Mouse (Mus musculus) hindbrain, postnatal 0 days (tissue): ENCODE data around the gene Abhd18. TPM values are rescaled to one million over a fixed set of nuclear protein-coding genes. Genes with fewer than 3 reads are reported as not detected.
"Not testable (repeated sequence)": the region's sequence is repeated elsewhere in the genome, so short reads cannot be mapped to it uniquely, and the experiment has no call there.

ENCODE experiments used
- ATAC-seq: fragments of 200-750 bp; cut with Nextera tagmentation; 2 replicates; pipeline ENCODE4 v1.8.0; 2017; ENCODE audit warnings: mild to moderate bottlenecking, moderate TSS enrichment, moderate library complexity
- DNase-seq: peaks from one replicate; pipeline ENCODE4 v3.0.0-alpha.2; 2015; ENCODE audit warnings: low spot score
- H3K27ac ChIP-seq: fragments of 300-500 bp; sonication (generic); 2 replicates; pipeline ENCODE4 v1.5.1; 2014; ENCODE audit warnings: mild to moderate bottlenecking
- H3K27me3 ChIP-seq: fragments of 300-500 bp; sonication (generic); 2 replicates; pipeline ENCODE4 v1.6.1; 2014; ENCODE audit warnings: low read length, mixed read lengths; ENCODE audit not compliant: insufficient read depth
- H3K36me3 ChIP-seq: fragments of 300-500 bp; sonication (generic); 2 replicates; pipeline ENCODE4 v1.6.1; 2014; ENCODE audit warnings: low read length, mixed read lengths; ENCODE audit not compliant: insufficient read depth
- H3K4me1 ChIP-seq: fragments of 300-500 bp; sonication (generic); 2 replicates; pipeline ENCODE4 v1.6.1; 2014; ENCODE audit warnings: antibody characterized with exemption, low read length, mixed read lengths; ENCODE audit not compliant: insufficient read depth
- H3K4me2 ChIP-seq: fragments of 300-500 bp; sonication (generic); 2 replicates; pipeline ENCODE4 v1.6.1; 2014; ENCODE audit warnings: low read depth, mild to moderate bottlenecking, low read length, moderate library complexity, mixed read lengths
- H3K4me3 ChIP-seq: fragments of 300-500 bp; sonication (generic); 2 replicates; pipeline ENCODE4 v1.5.1; 2014; ENCODE audit warnings: low read length
- H3K9ac ChIP-seq: fragments of 300-500 bp; sonication (generic); replicated peaks from 2 replicates; pipeline ENCODE4 v1.6.1; 2014; ENCODE audit warnings: mild to moderate bottlenecking, low read length, moderate library complexity, mixed read lengths
- H3K9me3 ChIP-seq: fragments of 300-500 bp; sonication (generic); 2 replicates; pipeline ENCODE4 v1.6.1; 2016; ENCODE audit warnings: low read length, mixed read lengths
- CTCF ChIP-seq: IDR thresholded peaks from 2 replicates; pipeline ENCODE4 v1.5.1; 2016; ENCODE audit warnings: antibody characterized with exemption, control low read depth, low read depth
- WGBS: fragments of 180-500 bp; shearing (Covaris S2); extraction: QIAGEN DNeasy Blood & Tissue Kit; methylation state at CpG from one replicate; pipeline ENCODE4 v1.1.7; 2014; 5-methylcytosine and 5-hydroxymethylcytosine counted together
- polyA plus RNA-seq: library from polyadenylated mRNA; unstranded; fragments of >200 nt; fragmentation: Nextera tagmentation; extraction: Ambion mirVana; gene quantifications from 2 replicates; pipeline ENCODE4 v1.2.1, GENCODE M21; 2015
- total RNA-seq: library from RNA; depleted of rRNA; stranded (reverse); fragments of >200 nt; gene quantifications from 2 replicates; pipeline ENCODE4 v1.2.3, GENCODE M21; 2014

The Abhd18 gene
- total and polyA plus RNA-seq, 2 experiments from 2014 or later = 7.2 to 8.6 TPM

GRCm38 (mm10) chr3:40809894-40810293, 36.9 kb upstream of the Abhd18 start:
- no peak overlapping the region for H3K4me2 ChIP-seq
- no peak overlapping the region for H3K9ac ChIP-seq
- H3K36me3 ChIP-seq = peaks cover 30% of the 10 kb centered on the region; the same call in 1 of the 2 replicates
- no peak overlapping the region for H3K4me3 ChIP-seq
- no peaks in the 10 kb centered on the region for H3K27me3 ChIP-seq
- H3K4me1 ChIP-seq = no peaks in the 10 kb centered on the region
- no peak for ATAC-seq
- DNase-seq = no peak
- H3K9me3 ChIP-seq = no peaks in the 10 kb centered on the region
- WGBS = 50% methylated on average over 2 of the region's 2 CpGs
- no peak overlapping the region for H3K27ac ChIP-seq
- no peak for TF ChIP-seq CTCF

- peaks cover 26% of the 10 kb centered on the region for H3K36me3 ChIP-seq
- 97% methylated on average over 2 of the region's 2 CpGs for WGBS
- no peak for DNase-seq
- no peaks in the 10 kb centered on the region for H3K9me3 ChIP-seq
- H3K27ac ChIP-seq = no peak overlapping the region
- H3K4me2 ChIP-seq = no peak overlapping the region
- no peaks in the 10 kb centered on the region for H3K27me3 ChIP-seq
- no peaks in the 10 kb centered on the region for H3K4me1 ChIP-seq
- no peak overlapping the region for H3K9ac ChIP-seq
- ATAC-seq = no peak
- no peak for TF ChIP-seq CTCF
- no peak overlapping the region for H3K4me3 ChIP-seq
Observed at GRCm38 (mm10) chr3:40813275-40813674, 33.5 kb upstream of the Abhd18 start.

- WGBS = 64% methylated on average over 5 of the region's 6 CpGs
- not testable (repeated sequence) for H3K9ac ChIP-seq, H3K9me3 ChIP-seq, H3K4me1 ChIP-seq, ATAC-seq, H3K36me3 ChIP-seq, DNase-seq, H3K27me3 ChIP-seq
- Histone ChIP-seq H3K4me2 (peak overlapping the region; percentile 58), H3K4me3 (peak overlapping the region; percentile 51), H3K27ac (peak overlapping the region; percentile 82; the same call in 1 of the 2 replicates)
Observed at GRCm38 (mm10) chr3:40845521-40845920, 1.2 kb upstream of the Abhd18 start.

- H3K9me3 ChIP-seq = not testable (repeated sequence)
- WGBS = under 1% methylated on average over 38 of the region's 39 CpGs
- peak; percentile 79 for TF ChIP-seq CTCF
Observed at GRCm38 (mm10) chr3:40846473-40846956, 255 bp upstream of the Abhd18 start, which contains the start of gene Mfsd8. TSS of gene Mfsd8 (minus strand) at chr3:40846886.

GRCm38 (mm10) chr3:40847018-40847417, 248 bp downstream of the Abhd18 start:
- not testable (repeated sequence) for H3K27me3 ChIP-seq, H3K4me1 ChIP-seq, H3K9me3 ChIP-seq, H3K36me3 ChIP-seq
- ATAC-seq (peak; percentile 79), DNase-seq (peak; percentile 60)
- peak; percentile 44 for TF ChIP-seq CTCF
- under 1% methylated on average over 15 of the region's 21 CpGs for WGBS
- H3K27ac ChIP-seq = peak overlapping the region; percentile 82
- peak overlapping the region; percentile 51 for H3K9ac ChIP-seq
- peak overlapping the region; percentile 51 for H3K4me3 ChIP-seq
- H3K4me2 ChIP-seq = peak overlapping the region; percentile 53

More at GRCm38 (mm10) chr3:40846473-40846956, 255 bp upstream of the Abhd18 start, which contains the start of gene Mfsd8:
- Histone ChIP-seq H3K9ac (peak within 1 kb of the TSS; percentile 52), H3K4me3 (peak within 1 kb of the TSS; percentile 51), H3K4me2 (peak within 1 kb of the TSS; percentile 58), H3K27ac (peak within 1 kb of the TSS; percentile 82)
- peak; percentile 99 for ATAC-seq
- not testable (repeated sequence) for H3K27me3 ChIP-seq, H3K36me3 ChIP-seq, H3K4me1 ChIP-seq
- DNase-seq = peak; percentile 98

GRCm38 (mm10) chr3:40847936-40848335, 1.2 kb downstream of the Abhd18 start:
- not testable (repeated sequence) for H3K9ac ChIP-seq, H3K4me1 ChIP-seq, H3K9me3 ChIP-seq, DNase-seq, H3K27me3 ChIP-seq, H3K27ac ChIP-seq, H3K36me3 ChIP-seq, ATAC-seq, H3K4me3 ChIP-seq
- H3K4me2 ChIP-seq = peak overlapping the region; percentile 53; the same call in 1 of the 2 replicates
- 95% methylated on average over 2 of the region's 2 CpGs for WGBS

- not testable (repeated sequence) for H3K9ac ChIP-seq, H3K27ac ChIP-seq, ATAC-seq, H3K9me3 ChIP-seq, H3K36me3 ChIP-seq, H3K4me2 ChIP-seq, DNase-seq, H3K27me3 ChIP-seq, H3K4me1 ChIP-seq, H3K4me3 ChIP-seq
- WGBS = 94% methylated on average over 3 of the region's 3 CpGs
Observed at GRCm38 (mm10) chr3:40853123-40853738, 6.5 kb downstream of the Abhd18 start.
